Mouse (Mus musculus) bone marrow macrophage, adult 2 months (primary cell): ENCODE data around the gene Acvrl1. TPM values are rescaled to one million over a fixed set of nuclear protein-coding genes. Genes with fewer than 3 reads are reported as not detected.

Experiments
- H3K27ac ChIP-seq: 2 replicates; pipeline ENCODE4 v1.5.1; 2012; ENCODE audit warnings: low read depth, low read length; ENCODE audit not compliant: insufficient read depth
- H3K4me1 ChIP-seq: 2 replicates; pipeline ENCODE4 v1.6.1; 2012; ENCODE audit warnings: low read length; ENCODE audit not compliant: control insufficient read depth, insufficient read depth
- H3K4me3 ChIP-seq: 2 replicates; pipeline ENCODE4 v1.5.1; 2012; ENCODE audit warnings: mild to moderate bottlenecking, low read length, moderate library complexity; ENCODE audit not compliant: insufficient read depth
- CTCF ChIP-seq: IDR thresholded peaks from 2 replicates; pipeline ENCODE4 v1.5.1; 2012; ENCODE audit warnings: low read depth, mild to moderate bottlenecking, low read length, moderate library complexity
- POLR2A ChIP-seq: IDR thresholded peaks from 2 replicates; pipeline ENCODE4 v1.6.1; 2012; ENCODE audit warnings: mild to moderate bottlenecking, low read depth, low read length, borderline replicate concordance
- polyA plus RNA-seq: library from polyadenylated mRNA; stranded (reverse); fragments of >200 nt; gene quantifications from 2 replicates; pipeline ENCODE4 v1.2.4, GENCODE M21; 2012; ENCODE audit not compliant: missing spikeins, insufficient read depth, insufficient read length

Gene Acvrl1
- polyA plus RNA-seq, 1 experiment: 29.8 TPM

- TF ChIP-seq POLR2A: no peak
- Histone ChIP-seq H3K27ac (no peak overlapping the region), H3K4me1 (peaks cover 39% of the 10 kb centered on the region), H3K4me3 (no peak overlapping the region)
Measured at GRCm38 (mm10) chr15:101139885-101140284, 11.6 kb downstream of the Acvrl1 start.

GRCm38 (mm10) chr15:101140587-101140986 lies 12.3 kb downstream of the Acvrl1 start:
- Histone ChIP-seq H3K4me1 (peaks cover 36% of the 10 kb centered on the region), H3K4me3 (no peak overlapping the region), H3K27ac (no peak overlapping the region)
- no peak for TF ChIP-seq CTCF
- no peak for TF ChIP-seq POLR2A

GRCm38 (mm10) chr15:101141061-101141541 lies 12.8 kb downstream of the Acvrl1 start:
- TF ChIP-seq POLR2A (no peak), CTCF (no peak)
- H3K4me3 ChIP-seq: no peak overlapping the region
- no peak overlapping the region for H3K27ac ChIP-seq
- peaks cover 40% of the 10 kb centered on the region for H3K4me1 ChIP-seq

- Histone ChIP-seq H3K4me3 (no peak overlapping the region), H3K4me1 (peaks cover 46% of the 10 kb centered on the region)
- TF ChIP-seq CTCF (no peak), POLR2A (no peak)
Measured at GRCm38 (mm10) chr15:101142672-101143071, 14.3 kb downstream of the Acvrl1 start.

GRCm38 (mm10) chr15:101143494-101143893 lies 15.2 kb downstream of the Acvrl1 start:
- Histone ChIP-seq H3K4me1 (peaks cover 41% of the 10 kb centered on the region), H3K27ac (no peak overlapping the region), H3K4me3 (no peak overlapping the region)
- TF ChIP-seq POLR2A (no peak), CTCF (no peak)

More at GRCm38 (mm10) chr15:101142672-101143071, 14.3 kb downstream of the Acvrl1 start:
- H3K27ac ChIP-seq: no peak overlapping the region

GRCm38 (mm10) chr15:101144176-101144575 lies 15.9 kb downstream of the Acvrl1 start:
- no peak for TF ChIP-seq CTCF
- no peak for TF ChIP-seq POLR2A
- Histone ChIP-seq H3K27ac (peak overlapping the region; percentile 88), H3K4me3 (peak overlapping the region; percentile 71), H3K4me1 (peaks cover 36% of the 10 kb centered on the region)

GRCm38 (mm10) chr15:101144779-101145178 lies 16.5 kb downstream of the Acvrl1 start:
- peaks cover 34% of the 10 kb centered on the region for H3K4me1 ChIP-seq
- no peak for TF ChIP-seq CTCF
- TF ChIP-seq POLR2A: no peak
- peak overlapping the region; percentile 71 for H3K4me3 ChIP-seq
- peak overlapping the region; percentile 88 for H3K27ac ChIP-seq

GRCm38 (mm10) chr15:101145424-101146099 lies 17.2 kb downstream of the Acvrl1 start:
- H3K4me1 ChIP-seq: peaks cover 33% of the 10 kb centered on the region
- TF ChIP-seq POLR2A (no peak), CTCF (peak; percentile 43)
- H3K4me3 ChIP-seq: peak overlapping the region; percentile 71
- peak overlapping the region; percentile 88 for H3K27ac ChIP-seq

GRCm38 (mm10) chr15:101146100-101146965 lies 18.0 kb downstream of the Acvrl1 start:
- peak overlapping the region; percentile 24 for H3K4me3 ChIP-seq

More at GRCm38 (mm10) chr15:101146100-101146965, 18.0 kb downstream of the Acvrl1 start:
- Histone ChIP-seq H3K27ac (peak overlapping the region; percentile 66), H3K4me1 (peaks cover 28% of the 10 kb centered on the region)
- TF ChIP-seq POLR2A (no peak), CTCF (no peak)
